Mouse (Mus musculus) cerebellum, adult 11 months (tissue): ENCODE results near the gene Tle2.

ENCODE experiments used
- DNase-seq: peaks from one replicate; pipeline ENCODE4 v3.0.0; 2022

Gene Tle2

DNA sequence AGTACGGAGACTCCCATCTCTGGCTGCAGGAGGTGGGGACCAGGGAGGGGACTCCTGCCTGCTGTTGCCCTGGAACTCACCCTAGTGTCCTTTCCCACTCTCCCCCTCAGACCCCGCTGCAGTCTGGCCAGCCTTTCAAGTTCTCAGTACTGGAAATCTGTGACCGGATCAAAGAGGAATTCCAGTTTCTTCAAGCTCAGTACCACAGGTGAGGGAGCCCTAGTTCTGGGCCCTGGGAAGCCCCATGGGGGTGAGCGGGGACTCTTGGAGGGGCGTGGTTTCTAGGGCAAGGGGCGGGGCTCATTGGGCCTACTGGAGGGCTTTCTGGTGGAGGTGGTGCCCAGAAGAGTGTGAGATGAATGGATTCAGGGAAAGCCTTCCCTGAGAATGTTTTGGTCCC lies 1.3 kb downstream of the Tle2 start:
- peak; percentile 66 for DNase-seq

DNA sequence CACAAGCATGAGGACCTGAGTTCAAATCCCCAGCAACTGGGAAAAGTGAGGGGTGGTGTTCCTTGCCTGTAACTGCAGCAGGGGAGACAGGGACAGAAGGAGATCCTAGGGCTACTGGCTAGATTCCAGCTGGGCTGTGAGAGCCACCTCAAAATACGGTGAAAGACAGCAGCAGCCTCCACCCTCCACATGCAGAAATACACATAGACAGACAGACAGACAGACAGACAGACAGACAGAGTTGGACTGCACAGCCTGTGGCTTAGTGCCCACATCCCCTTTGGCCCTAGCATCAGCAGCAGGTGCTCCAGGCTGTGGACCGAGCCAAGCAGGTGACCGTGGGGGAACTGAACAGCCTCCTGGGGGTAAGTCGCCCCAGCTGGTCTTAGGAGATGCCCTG lies 5.6 kb downstream of the Tle2 start:
- no peak for DNase-seq

DNA sequence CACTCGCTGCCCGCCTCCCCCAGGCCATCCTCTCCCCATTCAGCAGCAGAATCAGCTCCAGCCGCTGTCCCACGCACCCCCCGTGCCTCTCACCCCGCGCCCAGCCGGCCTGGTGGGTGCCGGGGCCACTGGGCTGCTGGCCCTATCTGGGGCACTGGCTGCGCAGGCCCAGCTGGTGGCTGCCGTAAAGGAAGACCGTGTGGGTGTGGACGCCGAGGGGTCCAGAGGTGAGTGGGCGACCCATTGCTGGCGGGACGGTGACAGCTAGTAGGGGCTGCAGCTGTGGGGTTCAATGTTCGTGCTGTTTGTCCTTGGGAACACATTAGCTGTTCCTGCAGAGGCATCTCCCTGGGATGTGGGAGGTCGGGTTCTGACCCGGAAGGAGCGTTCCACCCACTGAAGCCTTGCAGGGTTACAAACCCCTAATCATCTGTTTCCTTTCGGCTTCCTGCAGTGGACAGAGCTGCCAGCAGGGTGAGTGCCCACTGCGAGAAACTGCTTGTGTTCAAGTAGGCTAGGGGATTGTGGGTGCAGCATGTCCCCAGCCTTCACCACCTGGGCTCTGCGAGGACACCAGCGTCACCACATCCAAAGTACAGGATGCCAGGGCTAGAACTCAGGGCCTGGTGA lies 6.2 kb downstream of the Tle2 start:
- DNase-seq, result no peak

DNA sequence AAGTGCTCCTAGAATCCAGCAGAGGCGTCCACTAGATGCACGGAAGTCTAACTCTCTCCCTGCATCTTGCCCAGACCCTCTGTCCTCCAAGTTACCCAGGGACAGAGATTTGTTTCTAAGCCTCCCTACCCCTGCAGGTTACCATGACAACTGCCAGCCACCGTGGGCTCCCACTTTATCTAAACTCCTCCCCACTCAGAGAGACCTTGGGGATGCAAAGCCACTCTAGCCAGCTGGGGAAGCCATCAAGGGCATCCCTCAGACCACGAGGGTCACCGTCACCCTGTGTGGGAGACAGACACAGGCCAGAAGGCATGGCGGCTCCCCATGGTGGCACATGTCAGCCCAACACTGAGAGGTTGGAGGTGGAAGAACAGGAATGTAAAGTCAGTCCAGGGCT lies 9.0 kb downstream of the Tle2 start:
- DNase-seq, result no peak

DNA sequence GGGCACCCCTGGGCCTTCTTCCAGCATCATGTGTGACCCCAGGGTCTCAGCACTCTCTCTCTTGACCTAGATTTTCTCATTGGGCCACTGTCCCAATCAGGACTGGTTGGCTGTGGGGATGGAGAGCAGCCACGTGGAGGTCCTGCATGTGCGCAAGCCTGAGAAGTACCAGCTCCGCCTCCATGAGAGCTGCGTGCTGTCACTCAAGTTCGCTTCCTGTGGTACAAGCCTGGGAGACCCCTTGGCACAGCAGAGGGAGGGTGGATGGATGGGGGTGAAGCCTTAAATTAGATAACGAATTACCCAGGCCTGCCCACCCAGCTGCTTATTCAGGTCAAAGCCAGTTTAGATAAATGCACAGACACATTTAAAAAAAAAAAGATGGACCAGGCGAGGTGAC lies 14.4 kb downstream of the Tle2 start:
- no peak for DNase-seq

DNA sequence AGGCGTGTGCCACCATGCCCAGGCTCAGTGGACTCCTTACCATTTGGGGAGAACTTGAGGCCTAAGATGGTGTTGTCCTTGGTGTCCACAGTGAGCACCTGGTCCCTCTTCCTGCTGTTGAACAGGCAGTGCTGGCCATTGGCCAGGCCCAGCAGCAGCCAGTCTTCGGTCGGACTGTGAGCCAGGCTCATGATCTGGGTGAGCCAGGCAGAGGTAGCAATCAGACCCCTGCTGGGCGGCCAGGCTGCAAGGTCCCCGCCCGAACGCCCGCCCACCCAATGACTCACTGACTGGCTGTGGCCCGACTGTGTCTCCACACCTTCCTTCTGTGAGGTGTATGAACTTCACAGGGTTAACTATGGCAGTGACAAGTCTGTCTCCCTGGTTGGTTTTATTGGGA lies 17.5 kb downstream of the Tle2 start:
- peak; percentile 34 for DNase-seq

DNA sequence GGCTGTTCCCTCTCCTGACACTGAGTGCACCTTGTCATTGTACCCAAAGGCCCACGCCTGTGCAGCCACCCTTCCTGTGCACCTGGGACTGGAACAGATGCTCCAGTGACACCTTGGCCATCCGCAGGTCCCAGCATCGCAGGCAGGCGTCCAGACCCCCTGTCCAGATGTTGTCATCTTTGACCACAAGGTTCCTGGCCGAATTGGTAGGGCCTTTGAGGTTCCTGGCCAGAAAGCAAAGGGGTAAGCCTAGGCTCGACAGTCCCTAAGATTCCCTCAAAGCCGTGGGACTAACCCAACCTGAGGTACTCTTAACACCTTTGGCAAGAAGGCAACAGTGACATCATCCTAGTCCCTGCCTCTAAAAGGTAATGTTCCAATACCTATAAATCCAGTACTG lies 18.3 kb downstream of the Tle2 start:
- peak; percentile 24 for DNase-seq

DNA sequence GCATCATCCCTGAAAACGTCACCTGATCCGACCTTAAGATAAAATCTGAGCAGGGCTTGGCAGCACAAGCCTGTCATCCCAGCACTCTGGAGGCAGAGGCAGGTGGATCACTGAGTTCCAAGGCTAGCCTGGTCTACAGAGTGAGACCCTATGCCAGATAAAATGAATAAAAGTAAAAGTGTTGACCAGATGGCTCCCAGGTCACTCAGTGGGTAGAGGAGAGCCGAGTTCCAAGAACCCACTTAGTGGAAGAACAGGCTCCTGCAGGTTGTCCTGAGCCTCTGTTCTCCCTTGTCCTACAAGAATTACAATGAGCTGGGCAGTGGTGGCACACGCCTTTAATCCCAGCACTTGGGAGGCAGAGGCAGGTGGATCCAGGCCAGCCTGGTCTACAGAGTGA lies 18.9 kb downstream of the Tle2 start:
- DNase-seq, result peak; percentile 17

DNA sequence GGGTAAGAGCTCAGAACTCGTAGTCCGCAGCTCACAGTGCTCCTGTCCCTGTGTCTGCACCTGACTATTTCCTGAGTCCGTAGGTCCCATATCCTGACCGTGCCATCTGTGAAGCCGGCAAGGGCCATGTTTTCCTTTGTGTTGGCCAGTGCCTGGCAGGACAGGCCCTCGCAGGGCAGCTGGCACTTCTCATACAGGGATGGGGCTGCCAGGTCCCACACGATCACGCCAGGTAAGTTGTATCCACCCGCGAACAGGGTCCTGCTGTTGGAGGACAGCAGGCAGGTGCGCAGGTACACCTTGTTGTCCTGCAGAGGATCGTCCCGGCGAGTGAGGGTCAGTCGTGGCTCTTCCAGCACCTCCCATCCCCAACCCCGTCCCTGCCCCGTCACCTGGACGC lies 19.6 kb downstream of the Tle2 start:
- DNase-seq, result peak; percentile 62

DNA sequence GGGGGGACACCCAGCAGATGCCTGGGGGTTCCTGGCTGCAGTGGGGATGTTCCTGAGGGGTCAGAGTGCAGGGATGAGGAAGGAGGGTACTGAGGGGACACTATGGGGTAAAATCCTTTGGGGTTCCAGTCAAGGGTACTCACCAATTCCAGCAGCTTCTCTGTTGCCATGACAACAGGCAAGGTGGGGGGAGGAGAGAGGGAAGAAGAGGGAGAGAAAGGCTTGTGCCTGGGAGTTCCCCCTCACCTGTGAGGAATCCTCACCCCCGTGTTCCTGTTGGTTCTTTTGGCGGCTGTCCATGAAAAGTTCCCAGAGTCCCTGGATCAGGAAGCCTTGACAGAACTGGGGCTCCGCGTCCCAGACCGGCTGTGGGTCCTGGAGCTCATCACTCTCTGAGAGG lies 21.2 kb downstream of the Tle2 start:
- peak; percentile 22 for DNase-seq

DNA sequence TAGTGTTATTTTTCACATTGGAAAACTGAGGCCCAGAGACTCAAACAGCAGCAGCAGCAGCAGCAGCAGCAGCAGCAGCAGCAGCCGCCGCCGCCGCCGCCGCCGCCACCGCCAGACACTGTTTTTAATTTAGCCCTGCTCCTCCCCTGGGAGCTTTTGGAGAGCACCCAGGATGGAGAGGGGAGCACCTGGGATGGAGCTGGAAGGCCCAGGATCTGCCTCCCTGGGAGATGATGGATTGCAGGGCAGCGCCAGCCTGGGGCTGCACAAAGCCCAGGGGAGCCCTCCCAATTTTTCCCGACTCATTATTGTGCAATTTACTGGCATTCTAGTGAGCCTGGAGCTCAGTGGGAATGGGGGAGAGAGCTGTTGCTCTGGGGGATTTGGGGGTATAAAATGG lies 22.2 kb downstream of the Tle2 start:
- DNase-seq, result no peak

DNA sequence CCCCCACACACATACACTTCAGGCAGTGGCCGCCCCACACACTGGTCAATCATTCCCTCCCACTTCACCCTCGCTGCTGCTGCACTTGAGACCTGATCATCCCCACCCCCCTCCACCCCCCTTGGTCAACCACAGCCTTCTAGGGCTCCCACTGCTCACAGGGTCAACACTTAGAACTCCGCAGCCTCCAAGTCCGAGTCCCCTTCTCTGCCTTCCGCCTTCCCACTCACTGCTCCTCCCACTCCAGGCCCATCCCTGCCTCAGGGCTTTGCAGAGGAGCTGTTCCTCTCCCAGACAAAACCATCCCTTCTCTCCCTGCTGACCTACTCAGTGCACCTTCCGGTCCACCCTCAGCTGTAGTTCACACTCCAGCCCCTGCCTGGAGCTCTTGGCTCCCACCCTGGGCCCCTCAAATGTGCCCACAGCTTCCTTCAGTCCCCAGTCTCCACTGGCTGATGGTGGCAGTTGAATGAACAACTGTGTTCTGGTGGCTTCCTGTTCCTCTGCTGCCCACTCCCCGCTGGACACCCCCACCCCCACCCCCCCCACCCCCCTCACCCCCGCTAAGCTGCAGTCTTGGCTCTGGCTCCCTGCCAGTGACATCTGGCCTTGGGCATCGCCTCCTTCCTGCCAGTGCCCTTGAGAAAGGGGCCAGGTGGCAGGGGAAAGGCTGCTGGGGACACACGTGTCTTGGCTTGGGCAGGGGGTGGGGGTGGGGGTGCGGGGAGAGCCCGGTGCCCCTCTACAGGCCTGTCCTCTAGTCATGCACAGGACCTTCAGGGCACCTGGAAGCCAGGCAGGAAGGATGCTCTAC lies 23.0 kb downstream of the Tle2 start:
- DNase-seq, result no peak

DNA sequence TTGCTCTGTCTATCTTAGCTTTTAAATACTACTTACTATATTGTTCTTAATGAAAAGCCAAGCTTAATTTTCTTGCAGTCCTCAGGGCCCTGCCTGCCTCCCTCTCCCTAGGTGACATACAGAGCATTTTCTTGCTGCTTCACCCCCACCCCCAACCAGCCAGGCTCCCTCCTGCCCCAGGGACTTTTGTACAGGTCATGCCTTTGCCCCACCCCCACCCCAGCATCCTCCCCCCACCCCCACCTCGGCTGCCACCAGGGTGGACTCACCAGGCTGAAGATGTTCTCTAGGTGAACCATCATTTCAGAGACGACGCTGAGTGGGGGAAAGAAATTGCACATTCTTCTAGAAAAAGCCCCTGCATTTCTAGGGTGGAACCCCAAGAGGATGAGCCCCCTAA lies 24.0 kb downstream of the Tle2 start:
- no peak for DNase-seq

DNA sequence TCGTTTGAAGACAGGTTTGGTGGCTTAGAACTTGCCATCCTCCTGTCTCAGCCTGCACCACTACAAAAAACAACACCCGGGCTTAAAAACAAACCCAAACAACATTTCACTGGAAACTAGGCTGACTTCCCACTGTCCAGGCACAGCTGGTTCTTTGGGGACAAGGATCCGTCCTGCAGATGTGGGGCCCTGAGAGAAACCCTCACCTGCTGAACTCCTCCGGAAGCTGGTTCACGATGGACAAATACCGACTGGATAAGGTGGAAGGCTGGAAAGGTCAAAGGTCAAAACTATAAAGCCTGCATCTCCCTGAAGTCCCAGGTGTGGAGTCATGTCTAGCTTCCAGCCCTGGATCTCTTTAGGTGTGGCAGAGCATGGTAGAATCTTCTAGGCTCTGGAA lies 24.5 kb downstream of the Tle2 start:
- DNase-seq, result no peak

DNA sequence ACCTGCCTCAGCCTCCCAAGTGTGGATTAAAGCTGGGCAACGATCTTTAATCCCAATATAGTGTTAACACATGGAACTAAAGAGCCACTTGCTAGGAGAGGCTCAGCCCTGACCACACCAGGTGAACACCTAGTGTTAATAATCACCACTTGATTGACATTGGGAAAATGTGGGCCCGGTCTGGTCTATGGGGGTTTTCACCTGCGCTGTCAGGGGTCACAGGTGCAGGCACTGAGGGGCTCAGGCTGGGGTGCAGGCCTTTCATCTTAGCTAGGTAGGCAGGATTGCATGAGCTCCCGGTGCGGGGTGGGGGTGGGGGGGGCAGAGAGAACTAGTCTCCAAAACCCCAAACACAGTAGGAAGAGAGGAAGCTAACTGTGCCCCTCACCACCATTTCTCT lies 25.3 kb downstream of the Tle2 start:
- DNase-seq, result no peak

DNA sequence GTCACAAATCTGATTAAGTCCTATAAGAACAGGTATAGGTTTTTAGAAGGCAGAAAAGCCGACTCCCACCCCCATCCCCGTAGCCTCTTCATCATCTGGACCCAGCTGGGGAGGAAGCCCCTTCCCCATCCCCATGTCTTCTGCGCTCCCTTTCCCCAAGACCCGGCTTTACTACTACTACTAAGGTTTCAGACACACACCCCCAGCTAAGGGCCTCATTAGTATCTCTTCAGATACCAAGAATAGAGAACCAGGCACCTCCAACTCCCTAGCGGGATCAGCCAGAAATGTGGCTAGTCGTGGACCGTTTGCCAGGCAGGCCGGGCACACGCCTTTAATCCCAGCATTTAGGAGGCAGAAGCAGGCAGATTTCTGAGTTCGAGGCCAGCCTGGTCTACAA lies 25.7 kb downstream of the Tle2 start:
- DNase-seq, result no peak

DNA sequence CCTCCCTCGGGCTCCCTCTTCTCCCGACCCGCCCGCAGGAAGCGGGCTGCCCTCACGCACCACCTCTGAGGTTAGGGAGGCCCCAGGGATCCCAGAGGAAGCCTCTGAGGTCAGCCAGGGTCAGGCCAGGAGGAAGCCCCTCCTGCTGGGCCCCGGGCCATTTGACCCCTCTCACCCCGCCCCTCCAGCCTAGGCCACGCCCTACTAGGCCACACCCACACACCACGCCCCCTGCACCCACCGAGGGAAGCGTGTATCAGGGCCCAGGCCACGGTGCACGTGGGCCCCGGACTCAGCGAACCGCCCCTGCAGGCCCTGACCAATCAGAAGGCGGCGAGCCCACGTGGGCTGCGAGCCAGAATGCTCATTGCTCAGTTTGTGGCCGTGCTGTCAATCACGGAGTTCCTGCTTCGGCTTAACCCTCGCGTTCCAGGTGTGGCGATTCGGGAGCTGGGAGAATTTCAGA lies 26.4 kb downstream of the Tle2 start, which contains the start of gene Tle6:
TSS of gene Tle6 (minus strand) at position 336 of the 466 bp plus-strand sequence.
- DNase-seq, result peak; percentile 94

DNA sequence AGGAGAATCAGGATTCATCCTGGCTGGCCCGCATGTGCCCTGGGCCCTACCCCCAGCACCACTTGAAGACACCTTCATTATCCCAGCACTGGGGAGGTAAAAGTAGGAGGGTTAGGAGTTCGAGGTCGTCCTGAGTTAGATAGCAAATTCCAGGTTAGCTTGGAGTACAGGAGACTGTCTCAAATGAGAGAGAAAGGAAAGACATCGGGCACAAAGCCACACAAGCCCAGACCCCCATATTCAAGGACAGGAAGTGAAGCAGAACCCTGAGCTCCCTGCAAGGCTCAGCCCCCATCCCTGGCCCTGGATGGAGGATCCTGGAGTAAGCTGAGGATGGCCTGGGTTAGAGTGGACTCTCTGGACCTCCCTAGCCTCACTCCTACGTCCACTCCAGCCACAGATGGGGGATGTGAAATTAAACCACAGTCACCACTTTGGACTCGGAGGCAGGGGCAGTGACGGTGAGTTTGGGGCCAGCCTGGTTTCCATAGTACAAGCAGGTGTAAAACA lies 27.1 kb downstream of the Tle2 start:
- DNase-seq, result no peak

DNA sequence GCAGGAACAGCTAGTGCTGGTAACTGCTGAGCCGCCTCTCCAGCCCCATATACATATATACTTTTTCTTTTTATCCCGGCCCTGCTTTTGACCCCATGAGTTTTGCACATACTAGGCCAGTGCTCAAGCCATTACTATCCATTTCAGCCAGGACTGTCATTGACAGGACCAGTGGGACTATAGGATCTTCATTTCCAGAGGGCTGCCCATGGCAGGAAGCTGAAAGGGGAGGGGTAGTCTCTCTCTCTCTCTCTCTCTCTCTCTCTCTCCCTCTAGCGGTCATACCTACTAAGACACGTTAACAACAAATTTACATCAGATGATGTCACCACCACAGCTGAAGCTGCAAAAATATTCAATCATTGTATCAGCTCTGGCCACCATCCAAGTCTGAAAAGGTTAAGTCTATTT lies 28.4 kb downstream of the Tle2 start:
- DNase-seq, result no peak

DNA sequence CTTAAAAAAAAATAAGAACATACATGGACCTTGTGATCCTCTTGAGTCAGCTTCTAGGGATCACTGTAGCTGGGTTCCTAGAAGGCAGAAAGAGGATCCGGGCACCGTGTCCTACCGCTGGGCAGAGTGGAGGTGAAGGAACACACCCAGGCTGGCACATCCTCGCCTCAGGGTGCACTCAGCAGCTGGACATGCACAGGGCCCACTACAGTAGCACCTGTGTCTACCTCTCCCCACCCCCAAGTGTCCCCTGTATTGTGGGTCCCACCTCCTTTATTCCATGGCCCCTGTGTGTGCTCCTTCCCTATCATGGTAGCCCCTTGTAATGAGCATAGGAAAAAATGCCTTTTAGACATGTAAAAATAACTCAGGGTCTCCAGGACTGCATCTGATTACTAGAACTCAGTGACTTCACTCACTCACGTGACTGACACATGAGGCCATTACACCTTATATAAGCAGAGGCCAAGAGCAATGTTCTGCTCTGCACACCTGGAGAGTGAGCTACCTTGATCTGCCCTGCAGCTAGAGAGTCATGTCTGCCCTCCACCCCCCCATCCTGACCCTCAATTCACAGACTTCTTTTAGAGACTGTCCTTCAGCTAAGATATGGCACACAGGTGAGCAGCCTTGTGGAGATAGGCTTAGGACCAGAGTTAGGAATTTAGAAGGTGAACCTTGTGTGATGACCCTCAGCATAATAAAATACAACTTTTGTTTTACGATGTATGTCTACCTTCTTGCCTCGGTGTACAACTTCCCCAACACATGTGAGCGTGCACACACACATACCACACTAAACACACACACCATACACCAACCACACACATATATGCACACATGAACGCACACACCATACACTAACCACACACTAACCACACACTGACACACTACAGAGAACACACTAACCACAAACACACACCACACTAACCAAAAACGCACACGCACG lies 29.9 kb downstream of the Tle2 start:
- DNase-seq, result no peak

DNA sequence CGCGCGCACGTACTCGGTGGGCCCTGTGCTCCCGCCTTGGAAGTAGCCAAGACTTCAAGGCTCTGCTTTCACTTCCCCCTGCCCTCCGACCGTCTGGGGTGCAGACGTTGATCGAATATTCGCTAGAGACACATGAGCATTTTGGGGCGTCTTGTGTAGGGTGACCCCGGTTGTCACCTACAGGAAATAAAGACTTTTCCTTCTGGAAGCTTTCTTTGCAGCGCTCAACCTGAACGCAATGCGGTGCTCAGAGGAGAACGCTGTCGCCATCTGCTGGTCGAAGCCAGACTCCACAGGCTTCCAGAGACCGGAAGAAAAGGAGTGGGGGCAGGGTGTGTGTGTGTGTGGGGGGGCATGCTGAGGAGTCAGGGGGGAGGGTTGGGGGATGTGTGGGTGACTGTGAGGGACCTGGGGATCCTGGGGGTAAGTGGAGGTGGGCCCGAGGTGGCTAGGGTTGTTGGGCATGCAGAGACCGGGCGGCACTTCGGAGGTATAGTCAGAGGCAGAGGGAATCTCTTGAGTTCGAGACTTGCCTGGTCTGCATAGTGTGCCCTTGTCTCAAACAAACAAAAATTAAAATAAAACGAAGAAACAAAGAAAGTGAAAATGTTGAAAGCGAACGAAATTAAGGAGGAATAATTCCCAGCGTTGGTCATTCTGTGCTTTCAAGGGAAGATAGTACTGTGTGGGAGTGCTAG lies 30.8 kb downstream of the Tle2 start:
- DNase-seq, result peak; percentile 86

DNA sequence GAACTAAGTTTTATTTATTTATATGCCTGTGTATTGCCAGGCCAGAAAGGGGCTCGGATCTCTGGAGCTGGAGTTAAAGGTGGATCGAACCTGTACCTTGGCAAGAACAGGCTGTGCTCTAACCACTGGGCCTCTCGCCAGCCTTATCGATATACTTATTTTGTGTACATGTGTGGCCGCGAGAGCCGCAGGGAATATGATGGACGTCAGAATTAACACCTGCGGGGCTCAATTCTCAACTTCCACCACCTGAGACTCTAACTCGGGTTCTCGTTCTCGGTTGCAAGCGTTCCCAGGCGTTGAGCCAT lies 31.3 kb downstream of the Tle2 start:
- no peak for DNase-seq
